Mouse (Mus musculus) layer of hippocampus, postnatal 10 days (tissue): ENCODE measurements around the gene Kcne3. TPM values are rescaled to one million over a fixed set of nuclear protein-coding genes. Genes with fewer than 3 reads are reported as not detected.
A peak's percentile ranks its signal among the peaks of the same experiment; 100 is the strongest.

Experiments used
- DNase-seq, 2 experiments: peaks; one replicate each; pipeline ENCODE4 v3.0.0; 2021; ENCODE audit warnings: low spot score in 2 of 2
- total RNA-seq, 2 experiments: library from RNA; stranded (reverse); gene quantifications; 2 replicates each; pipeline ENCODE4 v1.2.3; 2021

Gene Kcne3
- total RNA-seq, 2 experiments from 2014 or later = not detected

DNA sequence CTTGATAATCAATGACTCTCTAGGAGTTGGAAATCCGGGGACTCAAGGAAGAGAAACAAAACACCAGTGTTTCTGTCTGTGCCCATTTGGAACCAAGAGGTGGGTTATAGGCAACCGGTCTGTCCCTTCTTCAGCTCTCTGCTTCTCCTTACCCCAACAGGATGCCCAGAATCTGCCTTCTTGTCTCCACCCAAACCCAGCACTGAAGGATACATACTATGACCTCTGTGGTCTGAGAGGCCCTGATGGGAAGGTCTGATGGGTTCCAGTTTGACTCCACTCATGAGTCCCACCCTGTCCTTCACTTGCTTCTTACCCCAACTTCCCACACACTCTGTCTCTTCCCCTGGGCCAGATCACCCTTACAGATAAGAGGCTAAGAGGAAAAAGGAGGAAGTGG, 4.9 kb downstream of the Kcne3 start:
- DNase-seq = no peak

DNA sequence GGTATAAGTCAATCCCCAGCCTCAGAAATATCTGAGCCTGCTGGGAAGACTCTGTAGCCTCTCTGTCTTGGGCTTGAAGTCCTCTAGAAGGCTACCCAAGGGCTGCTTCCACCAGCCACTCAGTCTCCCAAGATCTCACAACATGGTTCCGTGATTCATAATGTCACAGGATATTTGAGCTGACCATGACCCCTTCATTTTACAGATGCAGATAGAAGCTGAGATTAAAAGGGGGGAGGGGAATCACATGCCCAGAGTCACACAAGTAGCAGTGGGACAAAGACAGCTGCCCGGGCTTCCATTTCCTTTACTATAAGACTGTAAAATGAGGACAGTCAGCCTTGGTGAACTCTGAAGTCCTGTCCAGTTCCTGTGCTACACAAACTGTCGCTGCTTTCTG, 5.3 kb downstream of the Kcne3 start:
- no peak for DNase-seq

GRCm38 (mm10) chr7:100182388-100182787, 6.1 kb downstream of the Kcne3 start:
- DNase-seq = no peak

GRCm38 (mm10) chr7:100187601-100188000, 11.3 kb downstream of the Kcne3 start:
- peak; percentile 62 to 68 for DNase-seq

DNA sequence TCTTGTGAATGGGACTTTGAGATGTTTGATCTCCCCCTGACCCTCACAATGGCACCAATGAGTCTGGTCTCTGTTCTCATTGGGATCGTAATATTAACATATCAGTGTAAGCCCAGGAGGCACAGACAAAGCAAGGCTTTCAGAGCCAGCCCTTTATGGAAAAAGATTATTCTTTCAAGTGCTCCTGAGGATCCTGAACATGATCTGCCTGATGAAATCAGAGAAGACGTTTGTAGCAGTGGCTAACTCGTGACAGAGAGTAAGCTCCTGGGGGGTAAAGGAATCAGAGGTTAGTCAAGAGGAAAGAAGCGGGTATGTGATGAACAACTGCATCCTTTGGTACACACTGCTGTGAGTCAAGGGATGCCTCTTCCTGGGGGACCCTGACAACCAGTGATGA, 13.9 kb downstream of the Kcne3 start:
- DNase-seq = no peak

DNA sequence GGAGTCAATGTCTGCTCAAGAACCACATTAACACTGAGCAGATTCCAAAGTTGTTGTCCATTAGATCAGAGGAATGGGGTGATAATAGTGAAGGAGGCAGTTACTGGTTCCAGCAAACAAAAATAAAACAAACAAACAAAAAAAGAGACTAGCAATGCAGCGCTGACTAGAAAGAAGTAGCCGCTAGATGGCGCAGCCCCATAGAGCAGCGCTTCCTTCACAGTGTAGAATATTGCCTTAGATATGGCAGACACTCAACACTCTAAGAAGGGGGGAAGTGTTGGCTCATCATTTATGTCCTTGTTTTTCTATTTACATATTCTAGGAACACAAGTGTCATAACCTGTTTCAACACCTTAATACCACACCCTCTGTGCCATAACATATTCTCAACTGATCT, 14.5 kb downstream of the Kcne3 start:
- peak; percentile 69 to 75 for DNase-seq

DNA sequence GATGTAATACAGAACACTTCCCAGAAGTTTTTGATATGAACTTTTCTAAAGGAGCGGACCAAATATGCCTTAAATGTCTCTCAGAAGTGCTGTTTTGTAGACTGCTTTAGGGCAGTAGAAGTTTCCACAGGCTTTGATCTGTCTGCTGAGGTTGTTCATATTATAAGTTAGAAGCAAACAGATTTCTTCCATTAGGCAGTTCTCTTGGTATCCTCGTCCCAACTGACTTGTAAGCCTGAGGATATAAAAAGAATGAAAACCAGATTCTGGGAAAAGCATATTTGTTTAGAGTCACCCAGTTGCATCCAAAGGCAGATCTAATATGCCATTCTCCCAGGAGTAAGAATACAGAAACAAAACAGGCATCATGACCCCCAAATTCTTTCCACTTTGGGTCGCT, 24.9 kb downstream of the Kcne3 start:
- DNase-seq = no peak

DNA sequence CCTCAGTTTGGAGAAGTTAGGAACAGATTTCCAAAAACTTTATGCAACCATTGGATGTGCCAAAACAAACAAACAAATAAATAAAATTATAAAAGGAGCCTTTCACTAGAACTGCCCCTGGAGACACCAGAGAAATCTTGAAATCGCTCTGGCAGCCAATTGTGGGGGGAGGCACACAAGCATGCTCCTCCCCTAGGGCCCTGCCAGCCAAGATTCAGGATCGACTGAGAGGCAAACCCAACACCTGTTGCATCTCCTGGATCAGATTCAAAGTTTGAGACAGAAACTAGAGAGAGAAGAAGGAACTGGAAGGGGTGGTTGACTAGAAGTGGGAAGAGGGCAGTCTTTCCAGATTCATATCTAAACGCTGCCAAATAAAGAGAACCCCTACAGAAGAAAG, 27.3 kb downstream of the Kcne3 start:
- DNase-seq = no peak

- DNase-seq = no peak
These were observed 28.6 kb downstream of the Kcne3 start for GRCm38 (mm10) chr7:100204871-100205270.

DNA sequence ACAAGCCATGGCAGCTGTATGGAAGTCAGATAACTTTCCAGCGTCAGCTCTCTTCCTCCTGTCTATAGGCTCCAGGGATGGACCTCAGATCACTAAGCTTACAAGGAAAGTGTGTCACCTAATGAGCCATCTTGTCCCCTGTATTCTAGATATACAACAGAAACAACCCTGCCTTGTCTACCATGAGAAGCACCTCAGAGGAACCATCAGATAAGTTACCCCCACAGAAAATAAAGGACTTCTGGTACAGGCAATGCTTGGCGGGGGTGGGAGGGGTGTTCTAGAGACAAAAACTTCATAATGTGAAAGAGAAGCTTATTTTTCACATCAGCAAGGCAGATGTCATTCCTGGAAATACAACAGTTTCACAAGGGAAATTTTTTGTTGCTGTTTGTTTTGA, 29.8 kb downstream of the Kcne3 start:
- DNase-seq = no peak

DNA sequence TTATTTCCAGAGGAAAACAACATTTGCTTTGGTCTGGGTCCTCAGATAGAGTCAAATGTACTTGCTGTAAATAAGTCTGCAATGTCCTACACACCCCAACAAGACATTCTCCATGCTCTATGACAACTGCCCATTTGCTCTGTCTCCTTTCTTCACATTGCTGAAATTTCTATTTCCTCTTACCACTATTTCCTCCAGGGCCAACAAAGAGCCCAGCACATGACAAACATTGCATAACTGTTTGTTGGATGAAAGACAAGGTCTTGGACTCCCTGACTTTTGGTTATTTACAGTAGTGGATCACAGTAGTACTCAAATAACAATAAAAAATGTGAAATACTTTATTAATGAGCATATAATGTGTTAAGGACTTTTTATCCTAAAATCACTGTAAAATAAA, 31.6 kb downstream of the Kcne3 start:
- DNase-seq = no peak

DNA sequence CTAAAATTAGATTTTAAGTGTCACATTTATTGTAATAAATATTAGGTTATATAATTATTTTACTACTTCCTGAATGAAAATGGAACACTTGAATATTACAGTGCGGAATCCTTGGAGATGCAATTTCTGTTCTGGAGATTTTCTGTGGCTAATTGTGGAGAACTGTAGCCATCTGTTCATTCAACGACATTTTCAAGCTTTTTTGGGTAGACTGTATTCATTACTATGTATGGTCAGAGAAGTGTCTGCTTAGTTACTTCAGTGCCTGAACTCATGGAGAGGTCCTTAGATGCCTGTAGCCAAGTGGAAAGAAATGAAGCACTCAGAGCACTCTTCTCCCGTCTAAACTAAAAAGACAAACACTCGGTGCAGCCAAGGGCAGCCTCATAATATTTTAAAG, 38.0 kb downstream of the Kcne3 start:
- no peak for DNase-seq

GRCm38 (mm10) chr7:100215116-100215732, 38.9 kb downstream of the Kcne3 start:
- DNase-seq = no peak

DNA sequence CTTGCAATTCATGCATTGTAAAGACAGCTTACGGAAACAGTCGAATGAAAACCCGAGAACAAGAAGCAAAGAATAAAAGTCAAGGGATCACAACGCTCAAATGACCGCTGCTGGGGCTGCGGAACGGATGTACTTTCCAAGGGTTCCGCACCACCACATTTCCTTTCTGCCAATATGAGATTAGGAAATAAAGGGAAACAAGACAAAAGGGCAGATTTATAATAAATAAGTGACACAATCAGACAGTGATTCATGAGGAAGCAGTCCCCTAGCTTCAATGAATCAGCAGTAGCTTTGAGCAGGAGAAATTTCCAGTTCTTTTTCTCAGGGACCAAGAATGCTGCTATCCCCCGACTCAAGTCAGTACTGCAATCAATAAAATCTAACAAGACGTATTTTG, 39.7 kb downstream of the Kcne3 start:
- no peak for DNase-seq

DNA sequence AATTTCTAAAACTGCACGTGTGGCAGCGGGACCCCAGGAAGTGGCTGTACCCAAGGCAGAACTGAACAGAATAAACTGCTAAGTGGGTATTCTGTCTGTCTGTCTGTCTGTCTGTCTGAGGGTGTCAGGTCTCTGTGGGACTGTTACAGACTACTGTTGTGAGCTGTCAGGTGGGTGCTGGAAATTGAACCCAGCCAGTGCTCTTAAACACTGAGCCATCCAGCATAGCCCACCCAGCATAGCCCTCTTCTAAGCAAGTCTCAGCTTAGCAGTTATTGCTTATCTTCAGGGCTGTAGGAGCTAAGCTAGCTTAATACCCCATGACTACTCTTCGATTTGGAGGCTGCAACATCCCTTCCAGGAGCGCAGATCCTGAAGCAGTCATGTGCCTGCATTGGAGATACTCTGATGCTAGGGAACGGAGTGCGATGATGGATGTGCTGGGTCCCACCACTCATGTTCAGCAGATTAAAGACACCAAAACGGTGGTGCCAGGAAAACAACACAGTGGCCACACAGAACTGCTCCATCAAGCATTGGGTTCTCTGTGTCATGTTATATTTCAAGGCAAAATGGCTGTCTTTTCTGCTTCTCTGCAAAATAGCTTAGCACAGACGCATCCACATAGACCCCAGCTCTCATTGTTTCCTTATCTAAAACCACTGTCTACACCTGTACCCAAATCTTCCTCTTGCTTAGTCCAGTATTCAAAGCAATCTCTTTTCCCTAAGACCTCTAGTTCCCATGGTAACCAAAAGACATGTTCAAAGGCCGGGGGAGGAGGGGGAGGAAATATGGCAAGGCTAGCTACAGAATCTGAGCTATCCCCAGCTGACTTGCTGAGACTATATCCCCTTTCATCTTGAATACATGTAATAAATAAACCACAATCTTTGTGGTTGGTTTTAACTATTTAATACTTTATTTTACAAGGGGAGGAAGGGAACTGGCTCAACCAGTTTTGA, 40.6 kb downstream of the Kcne3 start:
- no peak for DNase-seq

DNA sequence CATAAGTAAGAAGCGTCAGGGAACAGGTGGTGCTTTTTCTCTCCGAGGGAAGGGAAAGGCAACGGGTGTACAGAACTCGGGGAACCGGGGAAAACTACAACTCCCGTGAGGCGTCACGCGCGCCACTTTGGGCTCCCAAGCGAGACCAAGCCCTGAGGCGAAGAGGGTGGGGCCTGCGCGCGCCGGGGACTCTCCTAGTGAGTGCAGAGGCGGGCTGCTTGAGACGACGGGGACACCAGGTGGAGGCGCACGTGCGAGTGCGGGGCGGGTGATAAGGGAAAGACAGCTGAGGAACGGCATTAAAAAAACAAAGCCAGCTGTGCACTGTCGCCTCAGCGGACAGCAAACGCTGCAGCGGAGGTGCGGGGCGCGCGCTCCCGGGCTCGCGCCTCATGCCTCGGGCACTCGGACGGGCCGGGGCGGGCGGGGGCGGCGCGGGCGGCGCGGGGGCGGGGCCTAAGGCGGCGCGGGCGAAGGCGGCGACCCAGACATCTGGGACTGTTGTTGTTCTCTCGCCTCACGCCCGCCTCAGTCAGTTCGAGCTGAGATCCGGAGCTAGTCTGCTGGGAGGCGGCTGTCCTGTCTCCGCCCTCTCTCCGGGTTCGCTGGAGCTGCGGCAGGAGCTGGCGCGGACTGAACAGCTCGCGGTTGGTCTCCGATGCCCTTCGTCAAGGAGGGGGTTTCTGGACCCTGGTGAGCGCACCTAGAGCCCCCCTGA, 51.0 kb downstream of the Kcne3 start, which contains the start of gene Pgm2l1:
Pgm2l1 (plus strand) TSS at position 237 of the 718 bp plus-strand sequence.
- peak; percentile 95 to 97 for DNase-seq

DNA sequence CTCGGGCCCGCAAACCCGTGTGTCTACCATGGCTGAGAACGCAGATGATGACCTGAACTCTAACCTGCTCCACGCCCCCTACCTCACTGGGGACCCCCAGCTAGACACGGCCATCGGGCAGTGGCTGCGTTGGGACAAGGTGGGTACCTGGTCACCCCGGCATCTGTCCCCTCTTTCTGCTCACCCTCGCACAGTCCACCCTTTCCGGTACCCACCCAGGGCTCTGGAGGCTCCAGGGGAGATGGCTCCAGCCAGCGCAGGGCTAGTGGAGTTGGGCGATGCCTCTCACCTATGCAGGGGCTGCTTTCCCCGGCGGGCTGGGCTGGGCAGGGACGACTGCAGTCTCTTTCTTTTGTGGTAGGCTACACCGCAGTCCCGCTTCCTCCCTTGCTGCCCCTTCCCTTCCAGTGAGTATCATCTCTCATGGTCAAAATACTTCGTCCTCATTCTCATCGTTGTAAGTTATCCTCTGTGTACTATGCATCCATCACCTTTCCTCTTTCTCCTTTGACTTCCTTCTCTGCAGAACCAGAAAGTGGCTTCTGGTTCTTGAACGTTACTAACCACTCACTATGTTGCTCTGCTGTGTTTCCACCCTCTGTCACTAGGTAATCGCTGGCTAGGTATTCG, 51.7 kb downstream of the Kcne3 start:
- DNase-seq = peak in 1 of 2 experiments; percentile 52

GRCm38 (mm10) chr7:100228957-100229356, 52.7 kb downstream of the Kcne3 start:
- no peak for DNase-seq

DNA sequence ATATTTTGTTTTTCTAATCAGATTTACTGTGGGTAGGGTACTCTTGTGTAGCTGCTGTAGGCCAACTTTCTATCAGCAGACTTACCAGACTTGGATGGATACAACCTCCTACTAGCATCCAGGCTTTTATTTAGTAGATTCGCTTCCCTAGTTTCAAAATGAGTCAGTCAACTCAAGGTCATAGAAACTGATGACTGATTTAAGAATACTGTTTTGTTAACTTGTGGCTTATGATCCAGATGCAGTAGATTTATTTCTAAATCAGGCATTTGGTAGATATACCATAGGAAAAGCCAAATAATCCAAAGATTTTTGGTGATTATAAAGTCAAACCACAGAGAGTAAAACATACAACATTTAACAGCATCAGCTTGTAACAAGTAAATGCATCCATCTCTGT, 54.3 kb downstream of the Kcne3 start:
- DNase-seq = no peak

DNA sequence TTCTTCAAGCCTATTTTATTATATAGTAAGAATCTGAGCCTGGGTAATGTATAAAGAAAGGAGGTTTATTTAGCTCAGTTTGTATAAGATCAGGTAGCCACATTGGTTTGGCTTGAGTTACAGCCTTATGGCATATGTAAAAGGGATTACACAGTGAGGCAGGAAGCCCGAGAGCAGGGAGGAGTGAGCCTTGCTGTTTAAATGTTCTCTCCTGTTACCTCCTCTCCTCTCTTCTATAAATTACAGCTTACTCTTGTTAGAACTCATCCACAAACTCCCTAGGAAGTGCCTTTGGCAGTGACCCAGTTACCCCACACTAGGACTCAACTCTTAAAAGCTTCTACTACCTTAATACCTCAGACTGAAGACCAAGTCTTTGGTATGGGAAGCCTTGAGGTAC, 55.4 kb downstream of the Kcne3 start:
- no peak for DNase-seq

DNA sequence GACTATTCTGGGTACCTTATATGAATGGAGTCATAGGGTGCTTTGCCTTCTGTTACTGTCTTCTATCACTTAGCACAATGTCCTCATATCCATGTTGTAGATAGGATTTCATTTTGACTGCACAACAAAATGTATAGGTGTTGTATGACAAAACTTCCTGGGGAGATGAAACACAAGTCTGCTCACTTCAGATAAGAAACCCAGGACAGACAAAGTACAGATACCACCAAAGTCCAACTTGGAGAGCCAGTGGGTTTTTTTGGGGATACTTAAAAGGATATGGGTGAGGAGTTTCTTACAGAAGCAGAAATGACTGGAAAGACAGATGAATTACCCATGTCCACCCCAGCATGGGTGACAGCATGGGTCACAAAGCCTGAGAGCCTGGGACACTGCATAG, 57.4 kb downstream of the Kcne3 start:
- DNase-seq = no peak
